Comparison of ENCODE assay signal across 8 mouse cellular contexts in genomic region chr9:84343435-84344095, GRCm38 (mm10).
DNase-seq lines count a peak whose midpoint lies in the region; TF ChIP-seq lines count a peak whose summit lies in the region.

No protein-coding gene starts in this region.

- no peak overlapping the region for H3K4me3 ChIP-seq in cortical plate, adult 2 months (ENCODE audit: insufficient read depth, low read length)
- no peak overlapping the region for H3K4me3 ChIP-seq in midbrain, embryonic 10.5 days

- WGBS in midbrain, embryonic 10.5 days, result 20% methylated on average over 7 of the region's 7 CpGs

- DNase-seq in adipocyte (ENCODE audit: low spot score), result peak; percentile 22
- DNase-seq in heart, adult 18-20 months, result peak; percentile 35 to 73
- DNase-seq in kidney, adult 11 months, result peak; percentile 9
- peak; percentile 85 to 93 for DNase-seq in left cerebral cortex, postnatal 25 days (ENCODE audit: low spot score in 2 of 2)
- DNase-seq in midbrain, embryonic 10.5 days (ENCODE audit: low spot score), result peak; percentile 79
- peak; percentile 81 to 84 for DNase-seq in right cerebral cortex, postnatal 36 days (ENCODE audit: low spot score in 2 of 2)
- DNase-seq in urinary bladder, postnatal 4 days (ENCODE audit: low spot score in 2 of 2), result peak; percentile 53 to 79

- intact Hi-C loops in left cerebral cortex, postnatal 25 days (cut with DNase I), result loop anchor here (5.0 to 10.0 kb wide), 3 partner anchors 984 to 1354 kb away; partner anchors contain the start of gene Tent5a

- H3K27me3 ChIP-seq in midbrain, embryonic 10.5 days (ENCODE audit: low read depth, poor library complexity, severe bottlenecking), result no peaks in the 10 kb centered on the region

- TF ChIP-seq CTCF in cortical plate, adult 2 months (IDR thresholded peaks at IDR 0.05; ENCODE audit: extremely low read depth, insufficient read depth, low read length), result peak; percentile 62

- H3K27ac ChIP-seq in cortical plate, adult 2 months (ENCODE audit: insufficient read depth, low read length), result no peak overlapping the region
- H3K27ac ChIP-seq in midbrain, embryonic 10.5 days (replicated peaks), result no peak overlapping the region

- H3K36me3 ChIP-seq in midbrain, embryonic 10.5 days, result no peaks in the 10 kb centered on the region

- H3K4me1 ChIP-seq in cortical plate, adult 2 months (ENCODE audit: control insufficient read depth, insufficient read depth, low read length), result no peaks in the 10 kb centered on the region
- H3K4me1 ChIP-seq in midbrain, embryonic 10.5 days, result peaks cover 5% of the 10 kb centered on the region; the same call in 1 of the 2 replicates

- no peak for TF ChIP-seq POLR2A in cortical plate, adult 2 months (IDR thresholded peaks at IDR 0.05; ENCODE audit: extremely low read depth, insufficient read depth, low read length)

- H3K9me3 ChIP-seq in midbrain, embryonic 10.5 days (replicated peaks), result no peaks in the 10 kb centered on the region

Comparison
In these comparisons a context has a peak if more than half of its experiments do, and no peak if none do; other contexts are left out.
1. DNase-seq: peak in every context shown above with its lines; median percentile 89 in left cerebral cortex, postnatal 25 days; 82 in right cerebral cortex, postnatal 36 days; 79 in midbrain, embryonic 10.5 days; 66 in urinary bladder, postnatal 4 days; 54 in heart, adult 18-20 months; 22 in adipocyte; 9 in kidney, adult 11 months.